Mouse (Mus musculus): ENCODE results near the gene Gm36028.

The Gm36028 gene

GRCm38 (mm10) chr16:37861029-37861428 is at the start of gene Gm36028:
Gm36028 (minus strand) TSS chr16:37861146.
- no peak for DNase-seq (ENCODE audit: low spot score)

- no peak for DNase-seq (ENCODE audit: low spot score)
These were observed 45.5 kb upstream of the Gm36028 start for GRCm38 (mm10) chr16:37906456-37906855.

GRCm38 (mm10) chr16:37901318-37901717 is 40.4 kb upstream of the Gm36028 start:
- DNase-seq (ENCODE audit: low spot score) = no peak

- no peak for DNase-seq (ENCODE audit: low spot score)
These were observed 38.4 kb upstream of the Gm36028 start for GRCm38 (mm10) chr16:37899357-37899756.

- DNase-seq (ENCODE audit: low spot score) = no peak
These were observed 37.8 kb upstream of the Gm36028 start for GRCm38 (mm10) chr16:37898790-37899189.

GRCm38 (mm10) chr16:37893942-37894341 is 33.0 kb upstream of the Gm36028 start:
- no peak for DNase-seq (ENCODE audit: low spot score)

- peak; percentile 84 for DNase-seq (ENCODE audit: low spot score)
These were observed 32.4 kb upstream of the Gm36028 start for GRCm38 (mm10) chr16:37893381-37893780.

- no peak for DNase-seq (ENCODE audit: low spot score)
These were observed 31.7 kb upstream of the Gm36028 start for GRCm38 (mm10) chr16:37892667-37893066.

GRCm38 (mm10) chr16:37888986-37889385 is 28.0 kb upstream of the Gm36028 start:
- no peak for DNase-seq (ENCODE audit: low spot score)

GRCm38 (mm10) chr16:37881168-37881567 is 20.2 kb upstream of the Gm36028 start:
- no peak for DNase-seq (ENCODE audit: low spot score)

GRCm38 (mm10) chr16:37879750-37880419 is 18.9 kb upstream of the Gm36028 start:
- DNase-seq (ENCODE audit: low spot score) = no peak

- DNase-seq (ENCODE audit: low spot score) = no peak
These were observed 18.1 kb upstream of the Gm36028 start for GRCm38 (mm10) chr16:37878951-37879505.

- DNase-seq (ENCODE audit: low spot score) = no peak
These were observed 16.5 kb upstream of the Gm36028 start for GRCm38 (mm10) chr16:37877406-37877805.

GRCm38 (mm10) chr16:37874501-37875235 is 13.7 kb upstream of the Gm36028 start:
- DNase-seq (ENCODE audit: low spot score) = peak; percentile 54

GRCm38 (mm10) chr16:37871112-37871715 is 10.3 kb upstream of the Gm36028 start:
- DNase-seq (ENCODE audit: low spot score) = peak; percentile 55

- peak; percentile 80 for DNase-seq (ENCODE audit: low spot score)
These were observed 8.7 kb upstream of the Gm36028 start for GRCm38 (mm10) chr16:37869470-37870231.

- peak; percentile 73 for DNase-seq (ENCODE audit: low spot score)
These were observed 7.8 kb upstream of the Gm36028 start for GRCm38 (mm10) chr16:37868506-37869469.

- DNase-seq (ENCODE audit: low spot score) = peak; percentile 81
These were observed 7.0 kb upstream of the Gm36028 start, which contains the start of gene Lrrc58 for GRCm38 (mm10) chr16:37867791-37868505. Lrrc58 (plus strand) TSS chr16:37868389.

- DNase-seq (ENCODE audit: low spot score) = no peak
These were observed 4.9 kb upstream of the Gm36028 start for GRCm38 (mm10) chr16:37865841-37866240.

GRCm38 (mm10) chr16:37863876-37864275 is 2.9 kb upstream of the Gm36028 start:
- no peak for DNase-seq (ENCODE audit: low spot score)
